In genomic region chr2:5033546-5034420, GRCm38 (mm10) we compare ENCODE assay signal across 15 mouse cellular contexts. TPM values are rescaled to one million over a fixed set of nuclear protein-coding genes. Genes with fewer than 3 reads are reported as not detected.
DNase-seq lines count a peak whose midpoint lies in the region; ATAC-seq lines count a peak whose summit lies in the region.
"Had no signal": no experiment of that assay in that cellular context is flagged by ENCODE, and none has a peak within 500 bp of the region (broad histone marks: within the 10 kb centered on the region; RNA-seq: fewer than 3 reads in every experiment).

No protein-coding gene starts in this region.

- 0 out of 2 replicates have a peak, but pooled peaks have one; percentile 26 for ATAC-seq in intestine, embryonic 15.5 days
- no peak for ATAC-seq in intestine, embryonic 16.5 days
- ATAC-seq in heart, embryonic 16.5 days (replicated peaks; ENCODE audit: extremely low read depth, insufficient read depth, low FRiP score): peak; percentile 60
- ATAC-seq in liver, embryonic 15.5 days (ENCODE audit: insufficient read depth): peak; percentile 62
- no peak for ATAC-seq in forebrain, embryonic 14.5 days
- ATAC-seq: forebrain, embryonic 16.5 days had no signal

- no peak overlapping the region for H3K27ac ChIP-seq in intestine, embryonic 15.5 days
- no peak overlapping the region for H3K27ac ChIP-seq in intestine, embryonic 16.5 days (ENCODE audit: low read length)
- H3K27ac ChIP-seq in heart, embryonic 16.5 days (ENCODE audit: low read length): no peak overlapping the region
- H3K27ac ChIP-seq in liver, embryonic 15.5 days (replicated peaks): peak overlapping the region; percentile 51; the same call in 1 of the 2 replicates
- no peak overlapping the region for H3K27ac ChIP-seq in forebrain, embryonic 14.5 days (ENCODE audit: low read depth, low read length)
- H3K27ac ChIP-seq: embryonic facial prominence, embryonic 12.5 days had no signal

- H3K4me3 ChIP-seq in intestine, embryonic 15.5 days (replicated peaks): no peak overlapping the region
- H3K4me3 ChIP-seq in intestine, embryonic 16.5 days (ENCODE audit: low read length): no peak overlapping the region
- no peak overlapping the region for H3K4me3 ChIP-seq in heart, embryonic 16.5 days (ENCODE audit: low read length)
- no peak overlapping the region for H3K4me3 ChIP-seq in liver, embryonic 15.5 days (replicated peaks)
- no peak overlapping the region for H3K4me3 ChIP-seq in forebrain, embryonic 14.5 days (ENCODE audit: low read depth, low read length)
- H3K4me3 ChIP-seq: embryonic facial prominence, embryonic 12.5 days had no signal

- no peak overlapping the region for H3K9ac ChIP-seq in intestine, embryonic 15.5 days
- no peak overlapping the region for H3K9ac ChIP-seq in intestine, embryonic 16.5 days (ENCODE audit: low read depth, low read length)
- no peak overlapping the region for H3K9ac ChIP-seq in heart, embryonic 16.5 days (ENCODE audit: low read length)
- no peak overlapping the region for H3K9ac ChIP-seq in liver, embryonic 15.5 days
- no peak overlapping the region for H3K9ac ChIP-seq in forebrain, embryonic 14.5 days (ENCODE audit: low read length)
- H3K9ac ChIP-seq: embryonic facial prominence, embryonic 12.5 days had no signal

- no peaks in the 10 kb centered on the region for H3K36me3 ChIP-seq in intestine, embryonic 15.5 days
- H3K36me3 ChIP-seq in intestine, embryonic 16.5 days (ENCODE audit: control insufficient read depth, insufficient read depth, low read length): no peaks in the 10 kb centered on the region
- H3K36me3 ChIP-seq in heart, embryonic 16.5 days (ENCODE audit: control insufficient read depth, insufficient read depth): no peaks in the 10 kb centered on the region; the same call in 1 of the 2 replicates
- H3K36me3 ChIP-seq in liver, embryonic 15.5 days (replicated peaks): peaks cover 83% of the 10 kb centered on the region
- no peaks in the 10 kb centered on the region for H3K36me3 ChIP-seq in forebrain, embryonic 14.5 days (ENCODE audit: control insufficient read depth, insufficient read depth, low read length)
- H3K36me3 ChIP-seq: embryonic facial prominence, embryonic 12.5 days had no signal

- 0 out of 2 replicates have a peak, but pooled peaks cover 5% of the 10 kb centered on the region for H3K4me1 ChIP-seq in intestine, embryonic 15.5 days (replicated peaks)
- peaks cover 3% of the 10 kb centered on the region; the same call in 1 of the 2 replicates for H3K4me1 ChIP-seq in intestine, embryonic 16.5 days (ENCODE audit: control insufficient read depth, insufficient read depth, low read length)
- peaks cover 2% of the 10 kb centered on the region; the same call in 1 of the 2 replicates for H3K4me1 ChIP-seq in heart, embryonic 16.5 days (ENCODE audit: control insufficient read depth, insufficient read depth, low read length)
- H3K4me1 ChIP-seq in liver, embryonic 15.5 days (replicated peaks): peaks cover 16% of the 10 kb centered on the region
- H3K4me1 ChIP-seq in forebrain, embryonic 14.5 days (ENCODE audit: control insufficient read depth, insufficient read depth, low read length): peaks cover 8% of the 10 kb centered on the region
- H3K4me1 ChIP-seq: embryonic facial prominence, embryonic 12.5 days had no signal

- DNase-seq in adipocyte (ENCODE audit: low spot score): peak; percentile 11
- no peak for DNase-seq in forebrain, embryonic 14.5 days (ENCODE audit: low spot score)
- no peak for DNase-seq in left cerebral cortex, postnatal 36 days (ENCODE audit: low spot score in 2 of 2)
- DNase-seq in frontal cortex, postnatal 25 days (ENCODE audit: low spot score in 2 of 2): no peak
- DNase-seq: adrenal gland, postnatal 36 days; cerebellum, adult 18-20 months had no signal

- no peaks in the 10 kb centered on the region for H3K9me3 ChIP-seq in intestine, embryonic 15.5 days
- no peaks in the 10 kb centered on the region for H3K9me3 ChIP-seq in intestine, embryonic 16.5 days (ENCODE audit: control insufficient read depth, low read length)
- H3K9me3 ChIP-seq in heart, embryonic 16.5 days (replicated peaks; ENCODE audit: control insufficient read depth, low read length): no peaks in the 10 kb centered on the region
- no peaks in the 10 kb centered on the region for H3K9me3 ChIP-seq in liver, embryonic 15.5 days (replicated peaks)
- no peaks in the 10 kb centered on the region for H3K9me3 ChIP-seq in forebrain, embryonic 14.5 days (replicated peaks; ENCODE audit: control insufficient read depth, low read length)
- H3K9me3 ChIP-seq: embryonic facial prominence, embryonic 12.5 days had no signal

- intact Hi-C loops in left cerebral cortex, postnatal 36 days (cut with DNase I): loop anchor here (5.0 kb wide), 1 partner anchor 116 kb away; the partner anchor contains the start of gene Phyh

- no peak overlapping the region for H3K4me2 ChIP-seq in intestine, embryonic 15.5 days (replicated peaks)
- H3K4me2 ChIP-seq in intestine, embryonic 16.5 days (ENCODE audit: low read depth, low read length): no peak overlapping the region
- H3K4me2 ChIP-seq in heart, embryonic 16.5 days (ENCODE audit: low read depth, low read length): no peak overlapping the region
- no peak overlapping the region for H3K4me2 ChIP-seq in liver, embryonic 15.5 days
- H3K4me2 ChIP-seq in forebrain, embryonic 14.5 days (ENCODE audit: low read length): no peak overlapping the region
- H3K4me2 ChIP-seq: embryonic facial prominence, embryonic 12.5 days had no signal

- WGBS in intestine, embryonic 15.5 days: 72% methylated on average over 11 of the region's 15 CpGs
- 68% methylated on average over 10 of the region's 15 CpGs for WGBS in intestine, embryonic 16.5 days
- 64% methylated on average over 15 of the region's 15 CpGs for WGBS in heart, embryonic 16.5 days
- WGBS in liver, embryonic 15.5 days (ENCODE audit: insufficient replicate concordance): 48% methylated on average over 14 of the region's 15 CpGs
- WGBS in forebrain, embryonic 14.5 days: 60% methylated on average over 15 of the region's 15 CpGs

- H3K27me3 ChIP-seq in intestine, embryonic 15.5 days (replicated peaks): no peaks in the 10 kb centered on the region
- H3K27me3 ChIP-seq in intestine, embryonic 16.5 days (replicated peaks; ENCODE audit: control insufficient read depth, insufficient read depth, low read length): no peaks in the 10 kb centered on the region
- no peaks in the 10 kb centered on the region for H3K27me3 ChIP-seq in heart, embryonic 16.5 days (ENCODE audit: control insufficient read depth, insufficient read depth, low read length)
- no peaks in the 10 kb centered on the region for H3K27me3 ChIP-seq in liver, embryonic 15.5 days
- no peaks in the 10 kb centered on the region for H3K27me3 ChIP-seq in forebrain, embryonic 14.5 days (replicated peaks; ENCODE audit: control insufficient read depth, insufficient read depth, low read length)
- H3K27me3 ChIP-seq: embryonic facial prominence, embryonic 12.5 days had no signal

RNA-seq across cellular contexts. Expression of gene Mcm10, which starts 21.2 kb away (rescaled TPM):
- 34.2 and 36.8 TPM in 2 replicates for polyA plus RNA-seq in intestine, embryonic 15.5 days (2015; fragmentation: Nextera tagmentation; extraction: Ambion mirVana)
- 28.4 and 30.0 TPM in 2 replicates for polyA plus RNA-seq in intestine, embryonic 16.5 days (2015; fragmentation: Nextera tagmentation; extraction: Ambion mirVana)
- 15.6 and 17.4 TPM in 2 replicates for polyA plus RNA-seq in heart, embryonic 16.5 days (2015; fragmentation: Nextera tagmentation; extraction: Ambion mirVana)
- 28.4 and 30.0 TPM in 2 replicates for polyA plus RNA-seq in liver, embryonic 15.5 days (2015; fragmentation: Nextera tagmentation; extraction: Ambion mirVana)
- polyA plus RNA-seq in forebrain, embryonic 14.5 days (2014; fragmentation: Nextera tagmentation; extraction: Ambion mirVana): 14.8 and 17.9 TPM in 2 replicates
- total RNA-seq in left cerebral cortex, postnatal 36 days (2021): under 1 TPM; 0.79 to 0.96 TPM

RNA-seq across cellular contexts. Expression of gene Optn, which starts 30.1 kb away (rescaled TPM):
- polyA plus RNA-seq in intestine, embryonic 15.5 days (2015; fragmentation: Nextera tagmentation; extraction: Ambion mirVana): 17.3 and 18.7 TPM in 2 replicates
- 28.7 and 36.9 TPM in 2 replicates for polyA plus RNA-seq in intestine, embryonic 16.5 days (2015; fragmentation: Nextera tagmentation; extraction: Ambion mirVana)
- polyA plus RNA-seq in heart, embryonic 16.5 days (2015; fragmentation: Nextera tagmentation; extraction: Ambion mirVana): 17.9 TPM in 2 replicates
- 17.4 and 20.4 TPM in 2 replicates for polyA plus RNA-seq in liver, embryonic 15.5 days (2015; fragmentation: Nextera tagmentation; extraction: Ambion mirVana)
- 4.5 and 6.8 TPM in 2 replicates for polyA plus RNA-seq in forebrain, embryonic 14.5 days (2014; fragmentation: Nextera tagmentation; extraction: Ambion mirVana)
- 10 to 100 TPM; 17.2 to 18.5 TPM for total RNA-seq in left cerebral cortex, postnatal 36 days (2021)

RNA-seq across cellular contexts. Expression of gene Ucma, which starts 57.9 kb away (rescaled TPM):
- polyA plus RNA-seq in intestine, embryonic 15.5 days (2015; fragmentation: Nextera tagmentation; extraction: Ambion mirVana): not detected in 2 replicates
- not detected in 2 replicates for polyA plus RNA-seq in intestine, embryonic 16.5 days (2015; fragmentation: Nextera tagmentation; extraction: Ambion mirVana)
- polyA plus RNA-seq in heart, embryonic 16.5 days (2015; fragmentation: Nextera tagmentation; extraction: Ambion mirVana): 0.29 and 0.49 TPM in 2 replicates
- 0.30 TPM in 1 of 2 replicates, not detected in the other for polyA plus RNA-seq in liver, embryonic 15.5 days (2015; fragmentation: Nextera tagmentation; extraction: Ambion mirVana)
- 0.34 and 0.48 TPM in 2 replicates for polyA plus RNA-seq in forebrain, embryonic 14.5 days (2014; fragmentation: Nextera tagmentation; extraction: Ambion mirVana)
- 1 to 10 TPM; 1.6 to 2.0 TPM for total RNA-seq in left cerebral cortex, postnatal 36 days (2021)
- total RNA-seq: adrenal gland, postnatal 36 days; hematopoietic stem cell, adult 5-6 weeks had no signal
- polyA plus RNA-seq: embryonic facial prominence, embryonic 12.5 days; forebrain, embryonic 16.5 days; kidney, embryonic 14.5 days; urinary bladder, adult 2 months had no signal

Comparison
In these comparisons a context has a peak if more than half of its experiments do, and no peak if none do; other contexts are left out.
1. ATAC-seq: peak in intestine, embryonic 15.5 days (single experiment), heart, embryonic 16.5 days (single experiment) and liver, embryonic 15.5 days (single experiment); none in intestine, embryonic 16.5 days (single experiment) and forebrain, embryonic 14.5 days (single experiment).